In genomic region chr2:115853221-115853620, GRCm38 (mm10) we compare ENCODE assay signal across 12 mouse cellular contexts.
DNase-seq lines count a peak whose midpoint lies in the region; ATAC-seq lines count a peak whose summit lies in the region.
"Had no signal": no experiment of that assay in that cellular context is flagged by ENCODE, and none has a peak within 500 bp of the region (broad histone marks: within the 10 kb centered on the region; RNA-seq: fewer than 3 reads in every experiment).

No protein-coding gene starts in this region.

- intact Hi-C loops in left cerebral cortex, postnatal 4 days (cut with DNase I), result loop anchor here (10.0 kb wide), 1 partner anchor 998 kb away; no protein-coding TSS in a partner anchor

- no peak for ATAC-seq in kidney, embryonic 14.5 days (ENCODE audit: low FRiP score, low TSS enrichment)
- no peak for ATAC-seq in forebrain, embryonic 12.5 days (ENCODE audit: low FRiP score)
- ATAC-seq in hindbrain, embryonic 15.5 days (ENCODE audit: low FRiP score, low read depth), result no peak
- ATAC-seq in neural tube, embryonic 14.5 days (ENCODE audit: low read depth), result no peak

- H3K4me3 ChIP-seq in kidney, embryonic 14.5 days (ENCODE audit: low read length), result peak overlapping the region; percentile 26; the same call in 1 of the 2 replicates
- H3K4me3 ChIP-seq in forebrain, embryonic 12.5 days (replicated peaks), result no peak overlapping the region
- H3K4me3 ChIP-seq in hindbrain, embryonic 15.5 days, result no peak overlapping the region; the same call in 1 of the 2 replicates
- H3K4me3 ChIP-seq in neural tube, embryonic 14.5 days (ENCODE audit: low read depth, low read length), result no peak overlapping the region

- peak overlapping the region; percentile 49 for H3K4me2 ChIP-seq in kidney, embryonic 14.5 days (replicated peaks; ENCODE audit: low read depth, low read length)
- peak overlapping the region; percentile 59 for H3K4me2 ChIP-seq in forebrain, embryonic 12.5 days
- peak overlapping the region; percentile 55 for H3K4me2 ChIP-seq in hindbrain, embryonic 15.5 days
- peak overlapping the region; percentile 48; the same call in 1 of the 2 replicates for H3K4me2 ChIP-seq in neural tube, embryonic 14.5 days (ENCODE audit: low read depth, low read length)

- no peaks in the 10 kb centered on the region for H3K9me3 ChIP-seq in kidney, embryonic 14.5 days (ENCODE audit: control insufficient read depth, low read length)
- no peaks in the 10 kb centered on the region for H3K9me3 ChIP-seq in forebrain, embryonic 12.5 days
- no peaks in the 10 kb centered on the region for H3K9me3 ChIP-seq in hindbrain, embryonic 15.5 days
- H3K9me3 ChIP-seq in neural tube, embryonic 14.5 days (ENCODE audit: control insufficient read depth, low read length), result no peaks in the 10 kb centered on the region
- H3K9me3 ChIP-seq: embryonic facial prominence, embryonic 12.5 days had no signal

- H3K9ac ChIP-seq in kidney, embryonic 14.5 days (ENCODE audit: low read depth, low read length), result 0 out of 2 replicates have a peak overlapping the region, but pooled peaks have one; percentile 32
- peak overlapping the region; percentile 30; the same call in 1 of the 2 replicates for H3K9ac ChIP-seq in forebrain, embryonic 12.5 days
- no peak overlapping the region for H3K9ac ChIP-seq in hindbrain, embryonic 15.5 days
- no peak overlapping the region for H3K9ac ChIP-seq in neural tube, embryonic 14.5 days (replicated peaks; ENCODE audit: low read depth, low read length)
- H3K9ac ChIP-seq: embryonic facial prominence, embryonic 12.5 days had no signal

- no peaks in the 10 kb centered on the region for H3K27me3 ChIP-seq in kidney, embryonic 14.5 days (ENCODE audit: control insufficient read depth, insufficient read depth, low read length)
- peaks cover 61% of the 10 kb centered on the region for H3K27me3 ChIP-seq in forebrain, embryonic 12.5 days
- H3K27me3 ChIP-seq in hindbrain, embryonic 15.5 days, result peaks cover 3% of the 10 kb centered on the region; the same call in 1 of the 2 replicates
- 0 out of 2 replicates have a peak, but pooled peaks cover 4% of the 10 kb centered on the region for H3K27me3 ChIP-seq in neural tube, embryonic 14.5 days (ENCODE audit: control insufficient read depth, insufficient read depth, low read length)
- H3K27me3 ChIP-seq: CH12.LX had no signal

- peak overlapping the region; percentile 64; the same call in 1 of the 2 replicates for H3K27ac ChIP-seq in kidney, embryonic 14.5 days (ENCODE audit: low read depth, low read length)
- peak overlapping the region; percentile 59; the same call in 1 of the 2 replicates for H3K27ac ChIP-seq in forebrain, embryonic 12.5 days
- peak overlapping the region; percentile 82 for H3K27ac ChIP-seq in hindbrain, embryonic 15.5 days (replicated peaks)
- no peak overlapping the region for H3K27ac ChIP-seq in neural tube, embryonic 14.5 days (ENCODE audit: low read depth, low read length)

- WGBS in kidney, embryonic 14.5 days, result 26% methylated on average over 4 of the region's 4 CpGs
- 5% methylated on average over 4 of the region's 4 CpGs for WGBS in forebrain, embryonic 12.5 days
- 19% methylated on average over 4 of the region's 4 CpGs for WGBS in hindbrain, embryonic 15.5 days
- WGBS in neural tube, embryonic 14.5 days, result 19% methylated on average over 4 of the region's 4 CpGs

- H3K36me3 ChIP-seq in kidney, embryonic 14.5 days (ENCODE audit: control insufficient read depth, insufficient read depth, low read length), result no peaks in the 10 kb centered on the region
- no peaks in the 10 kb centered on the region for H3K36me3 ChIP-seq in forebrain, embryonic 12.5 days (replicated peaks)
- H3K36me3 ChIP-seq in hindbrain, embryonic 15.5 days, result no peaks in the 10 kb centered on the region
- no peaks in the 10 kb centered on the region for H3K36me3 ChIP-seq in neural tube, embryonic 14.5 days (ENCODE audit: control insufficient read depth, insufficient read depth, low read length)
- H3K36me3 ChIP-seq: embryonic facial prominence, embryonic 12.5 days had no signal

- peaks cover 20% of the 10 kb centered on the region for H3K4me1 ChIP-seq in kidney, embryonic 14.5 days (ENCODE audit: control insufficient read depth, insufficient read depth, low read length)
- H3K4me1 ChIP-seq in forebrain, embryonic 12.5 days, result peaks cover 35% of the 10 kb centered on the region
- peaks cover 42% of the 10 kb centered on the region for H3K4me1 ChIP-seq in hindbrain, embryonic 15.5 days (replicated peaks)
- peaks cover 12% of the 10 kb centered on the region; the same call in 1 of the 2 replicates for H3K4me1 ChIP-seq in neural tube, embryonic 14.5 days (ENCODE audit: control insufficient read depth, insufficient read depth, low read length)

- no peak for DNase-seq in kidney, adult 11 months
- DNase-seq in ovary, postnatal 36 days (ENCODE audit: low spot score), result no peak
- no peak for DNase-seq in left cerebral cortex, postnatal 4 days
- no peak for DNase-seq in lung, adult 18-20 months
- DNase-seq: cerebellum, adult 11-12 months; thymus, postnatal 4 days had no signal

Comparison
In these comparisons a context has a peak if more than half of its experiments do, and no peak if none do; other contexts are left out.
1. H3K9ac ChIP-seq: peak in kidney, embryonic 14.5 days (single experiment) and forebrain, embryonic 12.5 days (single experiment); none in hindbrain, embryonic 15.5 days (single experiment) and neural tube, embryonic 14.5 days (single experiment).
2. Peak in every context shown above with its lines, with median percentiles within 50 percentile points of each other: H3K4me2 ChIP-seq.